Mouse (Mus musculus) heart, embryonic 16.5 days (tissue): Measurements from ENCODE around the gene Scn4a. TPM values are rescaled to one million over a fixed set of nuclear protein-coding genes. Genes with fewer than 3 reads are reported as not detected.
A peak's percentile ranks its signal among the peaks of the same experiment; 100 is the strongest.

Source experiments
- ATAC-seq: fragments of 200-750 bp; cut with Nextera tagmentation; replicated peaks from 2 replicates; pipeline ENCODE4 v1.8.0; 2017; ENCODE audit warnings: moderate number of reproducible peaks; ENCODE audit not compliant: insufficient read depth, low FRiP score; ENCODE audit errors: extremely low read depth
- H3K27ac ChIP-seq: fragments of 300-500 bp; sonication (generic); 2 replicates; pipeline ENCODE4 v1.5.1; 2014; ENCODE audit warnings: mild to moderate bottlenecking, low read length, control low read depth, moderate library complexity
- H3K27me3 ChIP-seq: fragments of 300-500 bp; sonication (generic); 2 replicates; pipeline ENCODE4 v1.6.1; 2014; ENCODE audit warnings: low read length, mixed read lengths; ENCODE audit not compliant: control insufficient read depth, insufficient read depth
- H3K36me3 ChIP-seq: fragments of 300-500 bp; sonication (generic); 2 replicates; pipeline ENCODE4 v1.6.1; 2014; ENCODE audit not compliant: control insufficient read depth, insufficient read depth
- H3K4me1 ChIP-seq: fragments of 300-500 bp; sonication (generic); 2 replicates; pipeline ENCODE4 v1.6.1; 2014; ENCODE audit warnings: low read length, mixed read lengths; ENCODE audit not compliant: control insufficient read depth, insufficient read depth
- H3K4me2 ChIP-seq: fragments of 300-500 bp; sonication (generic); 2 replicates; pipeline ENCODE4 v1.6.1; 2014; ENCODE audit warnings: low read depth, mild to moderate bottlenecking, control low read depth, low read length
- H3K4me3 ChIP-seq: fragments of 300-500 bp; sonication (generic); 2 replicates; pipeline ENCODE4 v1.5.1; 2014; ENCODE audit warnings: mild to moderate bottlenecking, control low read depth, low read length
- H3K9ac ChIP-seq: fragments of 300-500 bp; sonication (generic); 2 replicates; pipeline ENCODE4 v1.6.1; 2014; ENCODE audit warnings: low read length, control low read depth
- H3K9me3 ChIP-seq: fragments of 300-500 bp; sonication (generic); replicated peaks from 2 replicates; pipeline ENCODE4 v1.6.1; 2016; ENCODE audit warnings: low read length; ENCODE audit not compliant: control insufficient read depth
- WGBS: fragments of 180-500 bp; shearing (Covaris S2); extraction: QIAGEN DNeasy Blood & Tissue Kit; methylation state at CpG from one replicate; pipeline ENCODE4 v1.1.7; 2014; 5-methylcytosine and 5-hydroxymethylcytosine counted together
- polyA plus RNA-seq: library from polyadenylated mRNA; unstranded; fragments of >200 nt; fragmentation: Nextera tagmentation; extraction: Ambion mirVana; gene quantifications from 2 replicates; pipeline ENCODE4 v1.2.1, GENCODE M21; 2015

Scn4a gene
- polyA plus RNA-seq, 1 experiment from 2014 or later: 0.09 TPM

DNA sequence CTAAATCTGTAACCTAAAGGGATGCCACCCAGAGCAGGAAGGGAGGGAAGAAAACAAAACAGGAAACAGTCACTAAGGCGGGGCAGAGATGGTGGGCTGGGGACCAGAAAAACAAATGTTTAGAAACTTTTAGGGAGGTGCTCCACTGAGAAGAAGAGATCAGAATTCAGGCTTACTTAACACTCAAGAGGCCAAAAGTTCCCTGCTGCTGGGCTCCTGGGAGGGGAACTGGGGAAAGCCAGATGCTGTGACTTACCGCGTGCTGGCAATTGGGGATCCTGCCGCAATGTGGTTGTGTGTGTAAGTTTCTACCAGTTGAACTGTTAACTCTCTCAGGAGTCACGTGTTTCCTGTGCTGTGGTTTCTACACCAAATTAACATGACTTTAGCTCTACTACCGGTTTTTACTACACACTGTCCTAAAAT, 34.7 kb upstream of the Scn4a start, which contains the start of gene Icam2:
Gene Icam2 (minus strand): TSS at position 285 of the 426 bp plus-strand sequence.
- H3K4me3 ChIP-seq: peak within 1 kb of the TSS; percentile 15
- H3K27ac ChIP-seq: peak within 1 kb of the TSS; percentile 41
- 60% methylated on average over 6 of the region's 6 CpGs for WGBS
- no peaks in the 10 kb centered on the region for H3K27me3 ChIP-seq
- H3K9ac ChIP-seq: no peak within 1 kb of the TSS
- H3K36me3 ChIP-seq: no peaks in the 10 kb centered on the region
- ATAC-seq: no peak
- peak within 1 kb of the TSS; percentile 13 for H3K4me2 ChIP-seq
- H3K9me3 ChIP-seq: no peaks in the 10 kb centered on the region
- H3K4me1 ChIP-seq: peaks cover 13% of the 10 kb centered on the region

GRCm38 (mm10) chr11:106387020-106387419, 33.9 kb upstream of the Scn4a start:
- Histone ChIP-seq H3K27me3 (no peaks in the 10 kb centered on the region), H3K4me3 (peak overlapping the region; percentile 15), H3K27ac (peak overlapping the region; percentile 30; the same call in 1 of the 2 replicates), H3K9ac (no peak overlapping the region), H3K36me3 (no peaks in the 10 kb centered on the region), H3K4me2 (peak overlapping the region; percentile 13), H3K4me1 (peaks cover 15% of the 10 kb centered on the region), H3K9me3 (no peaks in the 10 kb centered on the region)
- no peak for ATAC-seq
- WGBS: 53% methylated on average over 6 of the region's 6 CpGs

DNA sequence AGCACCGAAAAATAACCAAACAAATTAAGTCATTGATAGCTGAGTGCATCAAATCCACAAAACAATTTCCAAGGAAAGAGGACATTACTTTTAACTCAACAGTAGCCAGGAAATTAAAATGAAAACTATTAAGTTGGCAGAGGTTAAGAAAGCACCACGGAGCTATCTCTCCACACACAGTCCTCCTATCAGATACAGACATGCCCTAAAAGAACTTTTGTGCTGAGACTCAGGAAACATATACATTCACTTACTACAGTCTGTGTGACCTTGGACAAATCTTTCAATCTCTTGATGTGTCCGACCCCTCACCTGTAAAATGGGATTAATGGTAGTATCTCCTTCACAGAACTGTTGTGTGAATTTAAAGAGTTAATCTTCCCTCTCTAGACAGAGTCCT, 33.3 kb upstream of the Scn4a start:
- no peak for ATAC-seq
- no peak overlapping the region for H3K4me2 ChIP-seq
- 79% methylated on average over 3 of the region's 3 CpGs for WGBS

DNA sequence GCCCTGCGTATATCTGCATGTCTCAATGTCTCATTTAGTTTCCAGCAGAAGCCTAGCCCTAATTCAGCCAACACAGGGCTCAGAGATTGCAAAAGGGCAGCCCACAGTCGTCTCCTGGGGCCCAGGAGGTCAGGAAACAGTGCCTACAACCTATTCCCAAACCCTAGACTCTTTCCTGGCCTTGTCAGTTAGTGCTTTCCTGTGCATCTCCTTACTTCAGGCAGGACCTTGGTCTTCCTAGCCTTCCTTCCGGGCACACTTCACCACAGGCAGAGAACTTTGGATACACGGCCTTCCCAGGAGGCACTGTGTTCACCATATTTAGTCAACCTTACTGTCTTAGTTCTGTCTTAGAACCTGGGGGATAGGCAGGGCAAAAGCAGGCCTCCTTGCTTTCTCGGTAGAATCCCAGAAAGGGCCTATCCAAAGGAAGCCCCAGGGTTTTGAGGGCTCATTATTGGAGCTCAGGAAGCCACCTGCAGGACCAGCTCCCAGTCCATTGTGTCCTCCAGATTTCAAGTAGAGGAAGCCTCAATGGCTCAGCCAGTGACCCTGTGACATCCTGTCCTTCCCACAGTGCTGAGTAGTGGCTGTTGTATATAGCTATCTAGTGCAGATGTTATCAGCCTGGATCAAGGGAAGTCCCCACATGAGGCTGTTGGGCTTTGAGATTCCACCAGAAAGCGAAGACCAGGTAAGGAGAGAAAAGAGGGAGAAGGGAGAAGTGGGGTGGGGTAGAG, 30.1 kb upstream of the Scn4a start:
- ATAC-seq: no peak
- H3K27ac ChIP-seq: peak overlapping the region; percentile 86
- no peak overlapping the region for H3K4me3 ChIP-seq
- H3K4me1 ChIP-seq: peaks cover 7% of the 10 kb centered on the region; the same call in 1 of the 2 replicates
- H3K36me3 ChIP-seq: no peaks in the 10 kb centered on the region
- H3K27me3 ChIP-seq: no peaks in the 10 kb centered on the region
- peak overlapping the region; percentile 52 for H3K9ac ChIP-seq
- H3K4me2 ChIP-seq: 0 out of 2 replicates have a peak overlapping the region, but pooled peaks have one; percentile 7
- WGBS: 59% methylated on average over 6 of the region's 6 CpGs
- no peaks in the 10 kb centered on the region for H3K9me3 ChIP-seq

More for the DNA sequence above, 33.3 kb upstream of the Scn4a start:
- Histone ChIP-seq H3K27me3 (no peaks in the 10 kb centered on the region), H3K36me3 (no peaks in the 10 kb centered on the region), H3K9me3 (no peaks in the 10 kb centered on the region), H3K9ac (no peak overlapping the region), H3K4me3 (no peak overlapping the region), H3K27ac (no peak overlapping the region), H3K4me1 (peaks cover 15% of the 10 kb centered on the region)

DNA sequence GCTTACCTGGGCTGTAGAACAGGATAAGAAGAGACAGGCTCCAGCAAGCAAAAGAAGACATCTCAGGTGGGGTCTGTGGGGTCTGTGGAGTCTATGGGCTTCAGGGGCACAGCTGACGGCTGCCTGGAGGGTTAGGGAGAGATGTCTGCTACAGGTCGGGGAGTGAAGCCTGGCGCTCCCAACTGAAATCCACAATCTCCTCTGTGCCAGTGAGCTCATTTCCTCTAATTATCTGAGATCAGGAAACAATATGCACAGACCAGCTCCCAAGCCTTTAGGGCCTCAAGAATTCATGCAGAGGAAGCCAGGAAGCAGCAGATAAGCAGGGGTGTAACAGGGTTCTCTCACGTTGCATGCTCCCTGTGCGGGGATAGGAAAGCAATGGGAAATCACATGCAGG, 29.3 kb upstream of the Scn4a start:
- Histone ChIP-seq H3K27ac (peak overlapping the region; percentile 86), H3K36me3 (no peaks in the 10 kb centered on the region), H3K9me3 (no peaks in the 10 kb centered on the region), H3K27me3 (no peaks in the 10 kb centered on the region), H3K4me1 (peaks cover 7% of the 10 kb centered on the region; the same call in 1 of the 2 replicates), H3K9ac (peak overlapping the region; percentile 60), H3K4me2 (peak overlapping the region; percentile 13; the same call in 1 of the 2 replicates), H3K4me3 (peak overlapping the region; percentile 46)
- ATAC-seq: peak; percentile 70
- 61% methylated on average over 5 of the region's 5 CpGs for WGBS

DNA sequence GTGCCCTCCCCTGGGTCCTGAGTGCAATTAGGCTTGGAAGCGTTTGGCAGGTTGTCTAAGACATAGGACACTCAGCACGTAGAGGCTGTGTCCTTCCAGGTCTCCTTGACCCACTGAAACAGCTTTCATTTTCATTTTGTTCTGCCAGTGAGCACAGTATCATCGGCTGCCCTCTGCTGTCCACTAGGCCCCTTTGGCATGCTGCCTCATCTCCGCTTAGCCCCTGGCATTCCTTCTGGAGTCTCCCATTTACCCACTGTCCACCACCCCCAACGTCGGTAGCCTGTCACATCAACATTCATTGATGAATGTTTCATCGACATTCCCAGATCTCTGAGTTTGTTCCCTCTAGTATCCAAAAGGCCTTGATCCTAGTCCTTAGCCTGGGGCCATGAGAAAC, 28.8 kb upstream of the Scn4a start:
- H3K9me3 ChIP-seq: no peaks in the 10 kb centered on the region
- H3K27me3 ChIP-seq: no peaks in the 10 kb centered on the region
- no peaks in the 10 kb centered on the region for H3K36me3 ChIP-seq
- H3K4me1 ChIP-seq: peaks cover 7% of the 10 kb centered on the region; the same call in 1 of the 2 replicates
- peak overlapping the region; percentile 60 for H3K9ac ChIP-seq
- peak overlapping the region; percentile 54 for H3K4me2 ChIP-seq
- H3K4me3 ChIP-seq: peak overlapping the region; percentile 46
- peak overlapping the region; percentile 86 for H3K27ac ChIP-seq
- WGBS: 59% methylated on average over 7 of the region's 7 CpGs
- 0 out of 2 replicates have a peak, but pooled peaks have one; percentile 37 for ATAC-seq

GRCm38 (mm10) chr11:106381011-106381410, 27.9 kb upstream of the Scn4a start:
- Histone ChIP-seq H3K27me3 (no peaks in the 10 kb centered on the region), H3K9ac (peak overlapping the region; percentile 60), H3K4me3 (peak overlapping the region; percentile 46), H3K4me2 (peak overlapping the region; percentile 54), H3K4me1 (peaks cover 7% of the 10 kb centered on the region; the same call in 1 of the 2 replicates), H3K27ac (peak overlapping the region; percentile 86), H3K36me3 (no peaks in the 10 kb centered on the region), H3K9me3 (no peaks in the 10 kb centered on the region)
- 62% methylated on average over 11 of the region's 11 CpGs for WGBS
- no peak for ATAC-seq

- Histone ChIP-seq H3K36me3 (no peaks in the 10 kb centered on the region), H3K4me1 (peaks cover 2% of the 10 kb centered on the region; the same call in 1 of the 2 replicates), H3K9ac (no peak overlapping the region), H3K27me3 (no peaks in the 10 kb centered on the region), H3K4me2 (no peak overlapping the region), H3K9me3 (no peaks in the 10 kb centered on the region), H3K27ac (no peak overlapping the region), H3K4me3 (no peak overlapping the region)
- ATAC-seq: peak; percentile 28; the same call in 1 of the 2 replicates
- WGBS: 73% methylated on average over 5 of the region's 5 CpGs
These were observed 21.9 kb upstream of the Scn4a start for GRCm38 (mm10) chr11:106374979-106375378.

- Histone ChIP-seq H3K4me1 (peaks cover 2% of the 10 kb centered on the region; the same call in 1 of the 2 replicates), H3K4me3 (no peak overlapping the region), H3K36me3 (no peaks in the 10 kb centered on the region), H3K27ac (peak overlapping the region; percentile 24; the same call in 1 of the 2 replicates), H3K27me3 (no peaks in the 10 kb centered on the region), H3K9me3 (no peaks in the 10 kb centered on the region), H3K9ac (no peak overlapping the region), H3K4me2 (no peak overlapping the region)
- peak; percentile 52 for ATAC-seq
- 42% methylated on average over 9 of the region's 9 CpGs for WGBS
These were observed 21.5 kb upstream of the Scn4a start for GRCm38 (mm10) chr11:106374559-106374958.
